Mouse (Mus musculus) heart, adult 8-10 months (tissue): Measurements from ENCODE around the gene Ifi203. TPM values are rescaled to one million over a fixed set of nuclear protein-coding genes. Genes with fewer than 3 reads are reported as not detected.
"Not testable (repeated sequence)": the region's sequence is repeated elsewhere in the genome, so short reads cannot be mapped to it uniquely, and the experiment has no call there.

Experiments
- DNase-seq: peaks from one replicate; pipeline ENCODE4 v3.0.0; 2022; ENCODE audit warnings: low spot score
- total RNA-seq, 4 experiments: library from RNA; stranded (reverse); gene quantifications; 2 replicates each; pipeline ENCODE4 v1.2.4; 2022

Gene Ifi203
- total RNA-seq, 4 experiments from 2014 or later = 8.5 to 14.2 (median 12.0) TPM

DNA sequence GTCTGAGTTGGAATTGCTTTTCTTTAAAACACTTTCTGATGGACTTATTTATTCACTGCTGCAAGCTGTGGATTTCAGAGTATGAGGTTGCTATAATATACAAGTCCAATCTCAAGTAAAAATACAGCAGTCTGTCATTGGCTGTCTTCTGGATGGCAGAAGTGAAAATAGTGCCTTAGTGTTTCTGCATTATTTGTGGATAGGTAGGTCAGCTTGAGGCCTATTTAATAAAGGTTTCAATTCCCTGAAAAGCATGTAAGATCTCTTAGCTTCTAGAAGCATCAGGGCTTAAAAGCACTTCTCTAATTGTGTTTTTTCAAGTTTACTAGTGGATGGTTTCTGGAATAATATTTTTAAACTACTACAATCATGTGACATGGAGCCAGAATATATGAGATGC lies 52.7 kb downstream of the Ifi203 start:
- DNase-seq = not testable (repeated sequence)

DNA sequence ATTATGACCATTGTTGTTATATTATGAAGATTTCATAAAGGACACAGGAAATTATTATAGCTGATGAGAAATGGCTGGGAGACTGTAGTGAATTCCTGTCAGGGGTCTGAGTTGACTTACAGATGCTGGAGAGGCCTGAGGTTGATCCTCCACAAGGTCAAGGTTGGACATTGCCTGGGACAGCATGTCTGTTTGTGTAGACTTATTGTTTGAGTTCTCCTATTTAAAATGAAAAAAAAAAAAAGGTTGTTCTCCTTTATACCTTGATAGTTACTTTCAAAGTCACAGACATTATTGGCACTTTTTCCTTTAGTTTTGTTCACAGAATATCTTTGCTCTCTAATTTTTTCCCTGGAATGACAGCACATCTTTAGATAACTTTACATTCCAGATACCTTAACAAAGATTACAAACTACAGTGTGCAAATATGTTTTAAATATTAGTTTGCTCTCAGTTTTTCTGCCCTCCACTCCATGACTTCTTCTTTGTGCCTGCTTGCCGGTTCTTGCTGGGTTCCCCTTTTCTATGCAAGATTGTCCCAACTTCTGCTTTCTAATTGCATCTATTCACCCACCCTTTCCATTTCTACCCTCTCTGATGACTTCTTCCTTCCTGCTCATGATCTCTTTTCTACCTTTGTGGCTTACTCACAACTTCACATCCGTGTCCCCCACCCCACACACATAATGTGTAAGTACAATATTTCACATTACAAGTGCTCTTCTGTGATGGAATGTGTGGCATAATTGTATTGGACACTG lies 55.3 kb downstream of the Ifi203 start:
- DNase-seq = not testable (repeated sequence)

DNA sequence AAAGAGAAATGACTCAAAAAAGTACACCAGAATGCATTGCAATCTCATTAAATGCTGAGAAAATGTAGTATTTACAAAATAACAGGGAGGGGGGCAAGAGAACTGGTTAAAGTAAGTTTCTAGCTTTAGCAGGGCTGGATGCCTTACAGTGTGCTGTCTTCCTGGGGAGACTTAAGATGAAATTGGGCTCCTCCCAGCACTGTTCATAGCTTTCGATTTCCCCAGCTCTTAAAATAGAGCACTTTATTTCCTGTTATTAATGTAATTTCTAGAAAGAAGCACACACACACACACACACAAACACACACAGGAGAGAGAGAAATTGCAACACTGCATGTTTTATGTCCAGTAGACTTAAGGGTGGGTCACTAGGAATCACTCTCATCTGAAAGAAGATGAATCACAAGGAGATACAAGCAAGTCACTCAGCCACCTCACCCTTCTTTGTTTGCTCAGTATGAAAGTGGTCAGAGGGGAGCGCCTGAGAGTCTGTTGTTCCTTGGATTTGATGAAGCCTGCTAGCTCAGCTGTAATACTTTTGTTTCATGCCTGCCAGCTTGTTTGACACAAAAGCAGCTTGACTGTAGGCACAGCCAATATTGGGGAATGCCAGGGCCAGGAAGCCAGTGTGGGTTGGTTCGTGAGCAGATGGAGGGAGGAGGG lies 62.3 kb downstream of the Ifi203 start:
- DNase-seq = peak; percentile 71

DNA sequence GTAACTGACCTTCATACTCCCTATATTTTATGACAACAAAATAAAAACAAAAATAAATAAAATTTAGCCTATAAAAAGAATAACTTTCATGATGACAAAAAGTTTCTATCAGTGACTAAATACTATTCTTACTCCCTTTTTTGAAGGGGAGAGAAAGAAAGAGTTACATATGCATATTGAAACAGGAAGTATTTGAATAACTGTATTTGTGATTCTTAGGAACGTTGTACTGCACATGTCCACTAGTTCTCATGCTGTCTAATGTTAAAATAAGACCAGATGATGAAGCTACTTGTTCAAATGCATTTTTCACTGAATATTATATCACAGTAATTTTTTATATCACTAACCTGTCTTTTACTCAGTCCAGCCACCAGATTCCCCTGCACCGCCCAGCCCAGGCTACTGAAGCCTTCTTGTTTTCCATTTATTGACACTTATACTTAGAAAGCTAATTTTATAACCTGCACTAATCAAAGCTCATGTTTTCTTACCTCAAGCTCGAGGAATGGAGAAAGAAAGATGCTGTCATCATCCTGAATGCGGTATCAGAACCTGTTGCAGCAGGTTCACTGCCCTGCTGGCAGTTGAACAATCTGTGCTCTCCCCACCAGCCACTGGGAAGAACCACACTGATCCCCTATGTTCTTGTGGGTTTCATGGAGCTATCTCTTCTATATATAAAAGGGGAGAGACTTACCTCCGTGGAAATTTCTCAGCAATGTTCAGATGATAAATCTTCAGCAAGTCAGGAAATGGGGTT lies 63.1 kb downstream of the Ifi203 start:
- DNase-seq = peak; percentile 16

DNA sequence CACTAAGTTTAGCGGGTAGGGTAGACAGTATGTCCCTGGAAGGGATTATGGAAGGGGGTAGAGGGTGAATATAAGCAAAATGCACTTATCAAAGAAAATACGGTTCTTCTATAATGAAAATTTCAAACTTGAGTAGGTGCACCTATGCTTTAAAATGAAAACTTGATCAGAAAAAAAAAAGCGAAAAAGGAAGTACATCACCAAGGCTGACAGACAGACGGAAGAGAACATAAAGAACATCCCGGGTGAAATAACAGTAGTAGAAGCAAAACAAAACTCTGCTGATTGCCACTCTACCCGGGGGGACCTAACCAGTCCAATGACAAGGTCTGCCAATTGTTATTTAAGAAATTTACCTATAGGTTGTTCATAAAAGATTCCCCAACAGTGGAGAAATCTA lies 64.2 kb downstream of the Ifi203 start:
- DNase-seq = not testable (repeated sequence)

DNA sequence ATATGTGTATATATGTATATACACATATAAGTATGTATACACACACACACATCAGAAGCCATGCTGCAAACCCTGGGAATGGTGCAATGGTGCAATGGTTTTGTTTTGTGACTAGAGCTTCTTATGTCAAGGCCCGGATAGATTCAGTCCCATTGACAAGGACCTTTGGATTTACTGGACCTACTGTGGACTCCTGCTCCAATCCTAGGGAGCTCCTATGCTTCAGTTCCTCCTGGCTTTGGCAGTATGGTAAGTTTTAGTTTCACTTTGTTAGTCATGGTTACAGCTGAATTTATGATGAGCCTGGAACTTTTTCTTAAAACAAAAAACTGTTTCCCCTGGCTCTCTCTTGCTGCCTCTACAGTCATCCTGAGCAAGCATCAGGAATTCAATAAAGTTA lies 65.3 kb downstream of the Ifi203 start:
- DNase-seq = not testable (repeated sequence)

Other genes starting within 250 kb of the Ifi203 start
- gene Ifi207, start 200.9 kb downstream of the Ifi203 start, total RNA-seq = 1 to 10 TPM; 4.4 to 7.6 (median 5.2) TPM
- gene Ifi204, start 175.7 kb downstream of the Ifi203 start, total RNA-seq = 1 to 10 TPM; 1.5 to 2.4 (median 1.9) TPM
- 1 to 10 TPM; 1.3 to 2.7 (median 1.5) TPM for gene Ifi211, start 29.6 kb downstream of the Ifi203 start, total RNA-seq
- 10 to 100 TPM in 3 of 4 experiments, 1 to 10 TPM in 1; 8.1 to 16.2 (median 12.3) TPM for gene Mndal, start 181 bp downstream of the Ifi203 start, total RNA-seq
- gene Ifi202b, start 40.1 kb upstream of the Ifi203 start, total RNA-seq = not detected
- 10 to 100 TPM; 11.3 to 19.4 (median 17.3) TPM for gene Ifi205, start 89.1 kb upstream of the Ifi203 start, total RNA-seq
- gene Olfr433, start 98.0 kb upstream of the Ifi203 start, total RNA-seq = not detected
- not detected for gene Olfr432, start 106.5 kb upstream of the Ifi203 start, total RNA-seq
- not detected for gene Olfr430, start 123.9 kb upstream of the Ifi203 start, total RNA-seq
- gene Olfr429, start 141.7 kb upstream of the Ifi203 start, total RNA-seq = not detected
- gene Olfr427, start 154.2 kb upstream of the Ifi203 start, total RNA-seq = not detected
- not detected for gene Olfr231, start 178.5 kb upstream of the Ifi203 start, total RNA-seq
- gene Olfr424, start 188.8 kb upstream of the Ifi203 start, total RNA-seq = not detected
- not detected for gene Olfr420, start 213.0 kb upstream of the Ifi203 start, total RNA-seq
- 10 to 100 TPM in 1 of 4 experiments, 1 to 10 TPM in 3; 8.1 to 10.7 (median 8.8) TPM for gene Spta1, start 230.1 kb upstream of the Ifi203 start, total RNA-seq